Mouse (Mus musculus) CH12F3 (cell line): ENCODE results near the gene Rplp1.

ENCODE experiments used
- in situ Hi-C: fragments of 300-500 bp; cut with MboI; formaldehyde crosslinking; loops from 2 replicates; pipeline ENCODE4 v1.14.3; 2020; ENCODE audit warnings: low sequenced_read_pairs

Gene Rplp1

DNA sequence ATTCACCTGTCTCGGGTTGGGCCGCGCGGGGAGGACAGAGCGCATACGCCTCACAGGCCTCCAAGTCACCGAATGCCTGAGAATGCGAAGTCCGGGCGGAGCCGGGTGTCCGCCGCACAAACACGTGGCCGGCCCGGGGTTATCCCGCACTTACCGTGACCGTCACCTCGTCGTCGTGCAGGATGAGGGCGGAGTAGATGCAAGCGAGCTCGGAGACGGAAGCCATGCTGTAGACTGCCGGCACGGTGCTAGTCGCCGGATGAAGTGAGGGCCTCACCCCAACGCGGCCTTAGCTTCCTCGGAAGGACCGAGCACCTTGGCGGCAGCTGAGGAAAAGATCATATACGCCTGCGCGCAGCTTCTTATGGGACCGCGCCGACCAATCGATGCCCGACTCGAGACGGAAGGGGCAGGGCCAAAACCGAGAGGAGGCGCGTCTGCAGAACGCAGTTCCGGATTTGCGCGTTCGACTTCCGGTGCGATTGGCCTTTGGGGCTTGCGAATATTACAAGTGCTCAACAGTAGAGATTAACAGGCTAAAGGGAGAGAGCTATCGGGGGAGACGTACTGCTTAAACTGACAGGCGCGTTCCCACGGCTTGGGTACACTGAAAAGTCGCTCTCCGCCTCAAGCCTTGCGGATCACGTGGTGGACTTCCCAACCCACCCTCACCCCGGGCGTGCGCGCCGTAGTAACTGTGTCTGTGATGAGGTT is at the start of gene Rplp1:
Gene Rplp1, minus strand, starts transcription at position 340 of the 714 bp plus-strand sequence.
- in situ Hi-C loops: no loop called here

DNA sequence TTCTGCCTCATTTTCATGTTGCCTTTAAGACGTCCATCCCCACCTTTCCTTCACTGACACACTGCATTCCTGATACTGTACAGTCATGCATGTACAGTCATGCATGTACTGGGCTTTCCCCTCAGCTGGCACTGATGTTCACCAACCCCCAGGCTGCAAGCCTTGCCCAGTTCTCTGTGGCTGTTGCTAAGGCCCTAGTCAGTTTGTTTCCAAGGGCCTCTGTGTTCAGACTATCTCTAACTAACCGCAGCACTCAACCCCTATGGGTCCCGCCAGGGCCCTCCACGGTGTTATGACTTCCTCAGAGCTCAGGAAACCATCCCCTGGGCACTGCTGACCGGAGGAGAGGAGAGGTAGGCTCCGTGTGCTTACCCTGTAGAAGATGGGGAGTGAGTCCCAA is 49.0 kb upstream of the Rplp1 start:
- in situ Hi-C loops: no loop called here

DNA sequence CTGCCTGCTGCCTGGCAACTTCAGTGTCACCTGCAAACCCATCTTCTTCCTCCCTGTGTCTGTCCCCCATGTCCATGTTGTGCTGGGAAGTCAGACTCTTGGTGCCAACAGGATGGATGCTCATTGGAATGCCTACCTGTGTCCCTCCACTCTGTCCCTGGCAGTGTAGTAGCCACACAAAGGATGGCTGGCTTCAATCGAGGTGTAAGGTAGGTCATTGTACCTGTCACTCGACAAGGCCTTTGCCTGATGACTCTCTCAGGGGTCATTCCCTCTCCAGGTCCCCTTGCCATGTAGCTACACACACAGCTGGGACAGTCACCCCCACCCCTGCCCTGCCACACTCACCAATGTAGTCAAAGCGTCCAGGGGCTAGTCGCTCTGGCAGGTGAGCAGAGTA is 46.8 kb upstream of the Rplp1 start:
- in situ Hi-C loops: no loop called here

DNA sequence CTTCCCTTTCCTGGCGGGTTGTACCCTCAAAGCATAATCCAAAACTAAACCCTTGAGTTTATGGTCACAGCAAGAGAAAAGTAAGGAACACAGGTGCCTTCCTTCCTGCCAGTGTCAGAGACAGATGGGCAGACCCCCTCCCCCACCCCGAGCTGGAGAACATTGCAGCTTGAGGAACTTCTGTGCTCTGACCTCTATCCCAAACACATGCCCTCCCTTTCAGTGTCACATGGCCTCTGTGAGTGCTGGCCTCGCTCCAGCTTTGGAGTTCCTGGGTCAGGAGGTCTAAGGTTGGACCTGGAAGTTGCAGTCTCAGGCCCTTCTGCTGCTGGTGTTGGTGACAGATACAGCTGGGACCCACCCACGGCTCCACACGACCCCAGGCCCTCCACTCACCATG is 46.4 kb upstream of the Rplp1 start:
- in situ Hi-C loops: no loop called here

DNA sequence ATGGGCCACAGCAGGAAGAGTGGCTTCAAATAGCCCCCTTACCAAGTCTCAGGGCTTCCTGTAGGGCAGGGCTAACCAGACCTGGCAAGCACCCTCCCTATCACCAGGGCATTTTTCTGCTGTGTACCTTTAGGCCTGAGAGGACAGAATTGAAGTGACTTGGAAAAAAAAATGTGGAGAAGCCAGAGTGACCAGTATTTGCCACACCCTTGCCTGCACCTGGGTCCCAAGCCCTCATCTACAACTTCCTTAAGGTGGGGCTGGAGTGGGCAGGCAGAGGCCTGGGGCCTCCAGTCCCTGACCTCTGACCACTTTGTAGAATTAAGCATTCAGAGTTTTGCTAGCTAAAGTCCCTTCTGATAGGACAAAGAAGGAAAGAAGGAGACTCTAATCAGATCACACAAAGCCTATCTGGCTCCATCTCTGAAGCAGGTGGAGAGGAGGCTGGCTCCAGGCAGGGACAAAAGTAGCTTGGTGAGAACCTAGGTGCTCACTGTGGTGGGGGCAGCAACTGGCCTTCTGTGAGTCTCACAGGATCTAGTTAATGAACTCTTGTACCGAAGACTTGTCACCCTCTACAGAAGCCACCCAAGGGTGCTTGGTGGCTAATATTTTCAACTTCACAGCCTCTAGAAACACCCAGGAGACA is 45.7 kb upstream of the Rplp1 start:
- in situ Hi-C loops: no loop called here

DNA sequence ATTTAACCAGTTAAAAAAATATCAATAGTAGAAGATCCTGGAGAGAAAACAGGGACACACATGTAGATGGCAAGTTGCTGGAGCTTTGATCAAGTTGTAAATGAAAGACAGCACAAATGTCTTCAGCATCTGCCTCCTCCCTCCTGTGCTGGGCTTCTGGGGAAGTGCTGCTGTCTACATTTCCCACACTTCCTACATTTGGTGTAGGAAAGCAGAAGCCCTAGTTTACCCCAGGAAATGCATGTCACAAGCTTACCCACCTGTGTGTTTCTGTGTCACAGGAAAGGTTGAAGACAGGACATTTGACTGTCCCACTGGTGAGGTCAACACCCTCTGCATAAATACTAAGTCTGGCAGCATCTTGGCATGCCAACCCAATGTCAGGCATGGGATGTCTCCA is 40.4 kb upstream of the Rplp1 start:
- in situ Hi-C loops: no loop called here

DNA sequence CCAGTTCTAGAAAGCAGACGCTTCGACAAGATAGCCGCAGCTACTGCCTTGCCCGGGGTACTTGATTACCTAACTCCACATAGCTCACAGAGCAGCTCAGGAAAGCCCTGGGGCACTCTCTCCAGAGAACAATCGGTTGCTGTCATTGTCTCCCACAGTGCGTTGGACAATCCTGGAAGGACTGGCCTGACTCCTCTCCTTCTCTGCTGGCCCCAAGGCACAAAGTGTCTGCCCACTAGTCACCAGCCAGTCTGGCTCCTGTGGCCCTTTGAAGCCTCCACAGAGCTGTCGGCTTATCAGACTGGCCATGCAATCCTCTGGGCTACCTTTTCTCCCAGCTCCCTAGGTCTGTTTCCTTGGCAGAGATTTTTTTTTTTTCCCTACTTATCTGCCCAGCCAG is 37.9 kb upstream of the Rplp1 start:
- in situ Hi-C loops: no loop called here

DNA sequence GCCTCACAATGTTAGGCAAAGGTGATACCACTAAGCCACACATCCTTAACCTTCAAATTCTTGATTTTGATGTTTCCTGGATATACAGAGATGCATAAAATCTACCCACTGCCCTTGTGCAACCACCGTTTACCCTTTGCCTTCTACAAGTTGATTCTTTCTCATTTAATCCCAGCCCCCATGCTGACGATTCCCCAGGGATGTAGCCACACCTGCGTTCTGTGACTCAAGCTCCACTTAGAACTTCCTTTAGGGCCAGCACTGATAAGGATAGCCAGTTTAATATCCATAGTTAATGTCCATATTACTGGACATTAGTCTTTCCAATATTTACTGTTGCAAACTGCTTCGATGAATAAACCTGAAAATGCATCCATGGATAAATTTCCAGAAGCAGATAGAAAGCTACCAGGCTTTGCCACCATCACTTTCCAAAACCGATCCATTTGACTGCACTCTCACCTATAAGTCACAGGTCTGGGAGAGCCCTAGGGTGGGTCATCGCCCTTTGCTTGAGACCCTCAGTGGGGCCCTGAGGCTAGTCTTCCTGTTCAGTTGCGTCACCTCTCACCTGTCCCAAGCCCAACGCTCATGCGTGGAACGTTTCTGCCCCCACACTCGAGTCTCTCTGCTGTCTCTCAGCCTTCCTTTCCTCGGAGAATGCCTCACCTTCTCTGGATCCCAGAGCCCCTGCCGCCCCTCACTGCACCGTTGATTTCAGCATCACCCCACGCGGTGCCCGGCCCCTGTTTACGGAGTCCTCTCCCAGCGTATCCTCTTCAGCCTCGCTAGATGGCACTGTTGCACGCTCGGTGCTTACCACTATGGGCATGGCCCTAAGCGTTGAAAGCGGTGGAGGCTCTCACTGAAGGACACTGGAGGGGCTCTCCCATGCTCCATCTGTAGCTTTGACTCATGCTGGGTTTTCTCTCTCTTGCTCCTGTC is 33.3 kb upstream of the Rplp1 start:
- in situ Hi-C loops: no loop called here

DNA sequence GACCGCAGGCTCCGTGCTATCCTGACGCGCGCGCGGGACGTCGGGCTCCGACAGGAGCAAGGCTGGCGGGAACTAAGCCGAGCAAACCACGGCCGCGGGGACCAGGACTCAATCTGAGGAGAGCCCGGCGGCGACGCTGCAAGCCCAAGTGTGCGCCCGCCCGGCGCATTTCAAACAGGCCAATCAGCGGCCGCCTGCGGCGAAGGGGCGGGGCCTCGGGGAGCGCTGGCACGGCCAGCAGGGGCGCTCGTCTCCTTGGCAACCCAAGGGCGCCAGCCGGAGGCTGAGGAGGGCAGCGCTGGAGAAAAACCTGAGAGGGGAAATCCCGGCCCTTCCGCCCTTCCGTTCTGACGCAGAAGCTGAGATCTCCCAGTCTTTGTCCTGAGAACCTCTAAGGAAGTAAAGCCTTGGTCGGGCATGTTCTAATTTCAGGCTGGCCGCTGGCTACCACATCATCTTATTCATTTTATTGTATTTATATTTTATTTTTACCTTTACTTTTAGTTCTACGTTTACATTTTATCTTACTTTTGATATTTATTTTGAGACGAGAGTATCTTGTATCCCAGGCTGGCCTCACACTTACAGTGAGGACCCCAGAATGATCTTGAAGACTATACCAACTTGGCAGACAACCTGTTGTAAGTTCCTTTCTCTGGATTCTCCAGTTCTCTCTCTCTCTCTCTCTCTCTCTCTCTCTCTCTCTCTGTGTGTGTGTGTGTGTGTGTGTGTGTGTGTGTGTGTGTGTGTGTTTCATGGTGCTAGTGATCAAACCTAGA is 32.5 kb upstream of the Rplp1 start, which contains the start of gene Kif23:
Gene Kif23, minus strand, starts transcription at position 152 of the 779 bp plus-strand sequence.
- in situ Hi-C loops: no loop called here

DNA sequence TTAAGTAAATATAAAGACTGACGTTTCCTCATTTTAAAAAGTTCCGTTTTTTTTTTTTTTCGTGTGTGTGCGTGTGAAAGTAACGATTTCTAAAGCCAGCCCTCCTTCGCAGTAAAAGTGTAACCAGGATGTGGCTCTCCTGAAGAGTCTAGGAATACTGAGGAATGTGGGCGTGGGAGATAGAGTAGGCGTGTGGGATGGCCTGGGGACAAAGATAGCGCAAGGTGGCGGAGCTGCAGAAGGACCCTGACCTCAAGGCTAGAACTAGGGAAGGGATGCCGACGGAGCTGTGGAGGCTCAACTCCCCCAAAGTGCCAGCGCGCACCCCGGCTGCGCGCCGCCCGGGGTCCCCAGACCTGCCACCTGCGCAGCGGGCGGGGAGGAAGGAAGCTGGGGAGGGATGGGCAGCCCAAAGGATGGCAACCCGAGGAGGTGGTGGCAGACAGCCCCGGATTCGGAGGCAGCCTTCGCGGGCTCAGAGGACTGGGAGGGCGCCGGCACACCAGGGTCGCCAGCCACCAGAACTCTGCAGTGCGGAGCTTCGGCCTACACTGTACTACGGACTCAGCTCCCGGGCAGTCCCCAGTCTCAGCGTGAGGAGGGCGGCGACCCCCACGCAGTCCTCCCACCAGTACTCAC is 31.8 kb upstream of the Rplp1 start:
- in situ Hi-C loops: no loop called here

DNA sequence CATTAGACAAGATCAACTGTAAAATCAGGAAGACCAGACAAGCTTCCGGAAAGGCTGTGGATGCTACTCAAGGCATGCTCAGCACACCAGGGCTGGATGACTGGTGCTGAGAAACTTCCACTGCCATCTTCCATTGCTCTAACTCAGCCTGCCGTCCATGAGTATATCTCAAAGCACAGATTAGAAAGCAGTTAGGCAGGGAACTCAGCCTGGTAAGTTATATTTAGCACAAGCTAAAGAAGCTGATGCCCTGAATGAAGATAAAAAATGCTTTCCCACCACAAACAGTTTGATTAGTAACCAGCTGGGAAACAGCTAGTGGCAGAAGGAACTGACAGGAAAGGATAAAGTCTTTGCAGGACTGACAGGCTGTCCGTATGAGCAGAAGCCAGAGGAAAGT is 26.7 kb upstream of the Rplp1 start:
- in situ Hi-C loops: no loop called here

DNA sequence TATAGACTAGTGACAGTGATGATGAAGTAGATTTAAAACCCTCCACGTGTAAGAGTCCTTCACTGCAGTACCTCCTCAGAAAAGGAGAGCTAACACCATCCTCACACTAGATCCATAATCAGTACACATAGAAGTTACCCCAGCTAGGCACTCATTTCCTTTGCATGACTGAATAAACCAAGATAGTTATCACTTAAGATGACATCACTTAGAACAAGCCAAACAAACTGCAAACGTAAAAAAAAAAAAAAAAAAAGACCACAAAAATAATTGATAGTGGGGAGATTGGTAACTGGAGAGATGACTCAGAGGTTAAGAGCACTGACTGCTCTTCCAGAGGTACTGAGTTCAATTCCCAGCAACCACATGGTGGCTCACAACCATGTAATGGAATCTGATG is 19.0 kb upstream of the Rplp1 start:
- in situ Hi-C loops: no loop called here

DNA sequence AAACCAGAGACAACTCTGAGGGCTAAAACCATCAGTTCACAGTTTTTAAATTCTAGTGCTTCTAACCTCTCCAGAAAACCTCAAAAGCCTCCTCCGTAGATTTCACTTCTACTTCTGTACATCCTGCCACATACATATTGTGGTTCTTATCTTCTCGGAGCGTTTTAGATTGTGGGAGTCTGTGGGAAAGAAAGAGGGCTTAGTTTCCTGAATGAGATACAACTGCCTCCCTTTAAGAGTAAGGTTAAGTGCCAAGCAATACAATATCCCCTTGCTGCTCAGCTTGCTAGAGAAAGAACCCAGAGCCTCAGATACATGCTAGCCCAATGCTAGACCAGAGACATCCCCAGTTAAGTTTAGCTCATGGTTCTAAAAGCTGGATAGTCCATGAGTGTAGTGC is 17.7 kb upstream of the Rplp1 start:
- in situ Hi-C loops: no loop called here

DNA sequence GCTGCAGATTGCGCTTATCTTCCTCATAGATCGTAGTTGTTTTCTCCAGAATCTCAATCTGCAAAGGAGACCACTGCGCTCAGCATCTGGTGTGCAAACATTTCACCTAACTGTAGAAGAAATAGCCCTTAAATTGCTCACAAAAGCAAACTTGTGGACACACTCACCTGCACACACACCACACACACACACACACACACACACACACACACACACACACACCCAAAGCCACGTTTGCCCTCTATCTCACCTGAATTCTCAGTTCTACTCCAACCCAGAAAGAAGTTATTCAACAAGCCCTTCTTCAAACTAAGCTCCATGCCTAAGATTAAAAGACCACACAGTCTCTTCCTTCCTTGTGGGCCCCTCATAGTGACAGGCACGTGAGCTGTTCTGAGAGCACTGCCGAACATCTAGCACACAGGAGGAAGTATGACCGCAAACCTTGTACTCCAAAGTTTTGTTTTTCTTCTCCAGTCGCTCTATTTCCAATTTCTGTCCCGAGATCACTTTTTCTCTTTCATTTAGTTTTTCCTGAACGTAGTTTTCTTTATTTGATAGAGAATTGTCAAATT is 10.8 kb upstream of the Rplp1 start:
- in situ Hi-C loops: no loop called here

DNA sequence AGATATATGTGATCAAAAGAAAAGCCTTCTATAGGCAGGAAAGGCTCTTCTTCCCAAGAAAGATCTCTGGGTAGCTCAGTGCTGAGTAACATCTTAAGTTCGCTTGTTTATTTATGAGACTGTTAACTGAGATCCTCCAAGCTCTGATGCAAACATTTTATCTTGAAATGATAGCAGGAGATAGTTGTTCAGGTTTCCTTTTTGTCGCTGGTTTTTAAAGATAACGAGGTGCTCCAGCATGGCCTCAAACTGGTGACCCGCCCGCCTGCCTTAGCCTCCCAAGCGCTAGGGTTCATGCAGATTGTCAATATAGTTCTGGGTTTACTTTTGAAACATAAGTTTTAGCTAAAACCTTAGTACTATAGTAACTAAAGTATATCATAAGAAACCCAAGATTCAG is 6.0 kb upstream of the Rplp1 start:
- in situ Hi-C loops: no loop called here

DNA sequence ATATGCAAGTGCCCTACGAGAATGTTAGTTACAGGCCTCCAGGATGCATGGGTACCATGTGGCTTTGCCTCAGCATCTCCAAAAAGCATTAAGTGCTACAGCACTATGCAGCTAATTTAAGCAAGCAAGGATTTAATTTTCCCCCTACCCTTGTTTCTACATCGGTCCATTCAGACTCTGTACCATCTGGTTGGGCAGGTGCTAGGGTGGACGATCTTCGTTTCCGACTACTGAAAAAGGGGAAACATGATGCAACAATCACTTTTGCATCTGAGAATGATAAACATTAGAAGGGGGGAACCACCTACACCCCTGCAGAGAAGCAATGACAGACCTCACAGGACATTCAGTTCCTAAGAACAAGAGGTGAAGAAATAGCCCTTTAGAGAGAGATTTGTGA is 5.1 kb upstream of the Rplp1 start:
- in situ Hi-C loops: no loop called here

DNA sequence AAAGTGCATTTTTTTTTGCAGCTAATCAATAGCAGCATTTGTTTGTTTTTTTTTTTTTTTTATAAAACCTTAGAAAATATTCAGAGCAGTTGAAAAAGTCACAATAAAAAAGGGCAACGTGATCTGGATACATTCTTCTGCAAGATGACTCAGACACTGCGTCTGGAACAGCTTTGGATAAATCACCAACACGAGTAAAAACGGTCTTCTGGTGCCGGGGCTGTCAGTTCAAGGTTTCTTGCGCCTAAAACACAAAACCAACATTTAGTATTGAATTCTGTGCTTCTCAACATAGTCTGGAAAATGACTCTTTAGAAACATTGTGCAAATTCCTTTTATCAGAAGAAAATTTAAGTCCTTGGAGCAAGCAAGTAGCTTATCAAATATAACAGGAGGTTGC is 3.1 kb upstream of the Rplp1 start:
- in situ Hi-C loops: no loop called here

DNA sequence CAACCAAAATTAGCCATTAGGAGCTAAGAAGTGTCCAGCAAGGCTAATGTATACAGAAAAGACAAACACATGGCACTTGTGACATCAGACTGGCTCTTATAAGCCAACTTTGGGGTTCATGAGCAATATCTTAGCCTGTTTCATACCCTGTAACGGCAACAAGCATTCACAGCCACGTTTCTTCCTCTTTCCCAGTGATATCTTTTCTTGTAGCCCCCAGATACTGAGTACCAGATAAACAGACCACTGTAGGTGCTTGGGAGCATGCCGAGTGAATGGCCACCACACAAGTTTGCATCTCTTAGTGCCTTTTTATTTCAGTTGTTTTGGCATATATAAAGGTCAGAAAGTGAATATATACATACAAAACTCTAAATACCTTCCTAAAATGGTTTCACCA is 2.6 kb upstream of the Rplp1 start:
- in situ Hi-C loops: no loop called here

DNA sequence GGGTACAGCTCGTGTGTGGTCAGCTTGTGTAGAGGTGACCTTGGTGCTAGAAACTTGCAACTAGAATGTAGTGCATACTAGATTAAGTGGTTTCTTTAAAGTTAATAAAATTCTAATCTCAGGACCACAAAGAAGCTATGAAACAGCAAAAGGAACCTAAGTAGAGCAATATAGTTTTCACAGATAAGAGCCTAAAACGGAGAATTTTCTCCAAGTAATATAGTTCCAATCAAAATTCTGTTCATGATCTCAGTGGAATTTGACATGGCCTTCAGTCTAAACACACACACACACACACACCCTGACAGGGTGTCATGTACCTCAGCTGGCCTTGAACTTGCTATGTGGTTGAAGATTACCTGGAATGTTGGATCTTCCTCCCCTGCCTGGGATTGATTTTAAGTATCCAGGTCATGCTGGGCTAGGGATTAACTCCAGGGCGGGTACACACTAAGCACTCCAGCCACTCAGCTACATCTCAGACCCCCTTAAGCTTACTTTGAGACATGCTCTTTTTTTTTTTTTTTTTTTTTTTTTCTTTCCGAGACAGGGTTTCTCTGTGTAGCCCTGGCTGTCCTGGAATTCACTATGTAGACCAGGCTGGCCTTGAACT is 1.2 kb upstream of the Rplp1 start:
- in situ Hi-C loops: no loop called here

DNA sequence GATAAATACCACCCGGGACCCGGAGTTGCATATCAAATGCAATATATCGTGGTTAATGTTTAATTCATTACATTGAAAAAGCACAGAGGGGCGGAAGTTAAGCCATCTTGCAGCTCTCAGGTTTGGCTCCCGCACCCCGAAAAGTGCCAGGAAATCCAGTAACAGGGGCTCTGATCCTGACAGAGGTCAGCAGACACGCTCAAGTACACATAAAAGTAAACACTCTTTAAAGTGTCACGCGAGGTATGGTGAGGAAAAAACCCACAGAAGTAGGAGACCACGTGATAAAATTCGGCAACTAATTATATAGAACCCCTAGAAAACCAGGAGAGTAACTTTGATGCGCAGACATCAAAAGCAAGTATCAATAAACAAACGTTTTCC is 567 bp upstream of the Rplp1 start:
- in situ Hi-C loops: no loop called here
